Mouse (Mus musculus) lung, postnatal 0 days (tissue): Measurements from ENCODE around the gene Ints1.

Experiments
- CTCF ChIP-seq: IDR thresholded peaks from 2 replicates; pipeline ENCODE4 v1.5.1; 2016; ENCODE audit warnings: antibody characterized with exemption, mild to moderate bottlenecking
- EP300 ChIP-seq: IDR thresholded peaks from 2 replicates; pipeline ENCODE4 v1.6.1; 2016; ENCODE audit warnings: antibody characterized with exemption, mild to moderate bottlenecking, control low read depth

DNA sequence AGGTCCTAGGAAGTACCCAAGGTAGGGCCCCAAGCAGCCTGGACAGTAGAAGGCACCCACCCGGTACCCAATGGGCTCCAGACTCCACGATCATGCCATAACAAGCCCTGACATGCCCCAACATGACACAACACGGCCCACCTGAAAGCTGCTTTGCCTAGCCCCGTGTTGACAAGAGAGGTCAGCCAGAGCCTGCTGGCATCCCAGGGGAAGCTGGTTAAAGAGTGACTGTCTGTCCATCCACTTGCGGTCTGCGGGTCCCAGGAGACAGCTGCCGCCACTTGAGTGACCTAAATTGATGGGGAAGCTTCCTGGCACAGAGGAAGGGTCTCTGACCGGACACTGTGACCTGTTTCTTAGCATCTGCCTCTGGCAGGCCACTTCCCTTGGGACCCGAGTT, 52.4 kb downstream of the Ints1 start:
- TF ChIP-seq EP300 (no peak), CTCF (no peak)
